Mouse (Mus musculus) natural killer cell, adult 2 months (primary cell): ENCODE data around the gene Zbp1.

ENCODE experiments used
- DNase-seq, 2 experiments: peaks; one replicate each; pipeline ENCODE4 v3.0.0; 2022; ENCODE audit warnings: low spot score in 2 of 2

Gene Zbp1

GRCm38 (mm10) chr2:173247197-173247596, 28.5 kb upstream of the Zbp1 start:
- DNase-seq = no peak

- no peak for DNase-seq
Measured at GRCm38 (mm10) chr2:173246688-173247087, 28.0 kb upstream of the Zbp1 start.

- DNase-seq = no peak
Measured at GRCm38 (mm10) chr2:173245258-173245657, 26.5 kb upstream of the Zbp1 start.

GRCm38 (mm10) chr2:173244108-173244507, 25.4 kb upstream of the Zbp1 start:
- no peak for DNase-seq

GRCm38 (mm10) chr2:173243616-173244015, 24.9 kb upstream of the Zbp1 start:
- no peak for DNase-seq

GRCm38 (mm10) chr2:173242874-173243273, 24.2 kb upstream of the Zbp1 start:
- DNase-seq = no peak

GRCm38 (mm10) chr2:173240738-173241137, 22.0 kb upstream of the Zbp1 start:
- no peak for DNase-seq

- DNase-seq = no peak
Measured at GRCm38 (mm10) chr2:173238522-173238921, 19.8 kb upstream of the Zbp1 start.

GRCm38 (mm10) chr2:173235435-173236332, 17.0 kb upstream of the Zbp1 start:
- no peak for DNase-seq

- no peak for DNase-seq
Measured at GRCm38 (mm10) chr2:173232766-173233099, 14.0 kb upstream of the Zbp1 start.

- DNase-seq = no peak
Measured at GRCm38 (mm10) chr2:173232065-173232765, 13.5 kb upstream of the Zbp1 start.

GRCm38 (mm10) chr2:173229578-173230224, 11.0 kb upstream of the Zbp1 start:
- DNase-seq = peak; percentile 85 to 93

GRCm38 (mm10) chr2:173228567-173228966, 9.8 kb upstream of the Zbp1 start:
- no peak for DNase-seq

GRCm38 (mm10) chr2:173226792-173227191, 8.1 kb upstream of the Zbp1 start:
- DNase-seq = no peak

GRCm38 (mm10) chr2:173225906-173226305, 7.2 kb upstream of the Zbp1 start:
- no peak for DNase-seq

GRCm38 (mm10) chr2:173224832-173225231, 6.1 kb upstream of the Zbp1 start:
- DNase-seq = no peak

GRCm38 (mm10) chr2:173224097-173224496, 5.4 kb upstream of the Zbp1 start:
- DNase-seq = no peak

GRCm38 (mm10) chr2:173223496-173223895, 4.8 kb upstream of the Zbp1 start:
- DNase-seq = no peak

- no peak for DNase-seq
Measured at GRCm38 (mm10) chr2:173220754-173221153, 2.0 kb upstream of the Zbp1 start.

- peak in 1 of 2 experiments; percentile 41 for DNase-seq
Measured at GRCm38 (mm10) chr2:173219256-173219954, 682 bp upstream of the Zbp1 start.

GRCm38 (mm10) chr2:173217763-173218258, 912 bp downstream of the Zbp1 start:
- DNase-seq = no peak

GRCm38 (mm10) chr2:173217246-173217645, 1.5 kb downstream of the Zbp1 start:
- DNase-seq = no peak
